Mouse (Mus musculus) megakaryocyte-erythroid progenitor cell, adult 5-6 weeks (primary cell): ENCODE results near the gene Bcar3. TPM values are rescaled to one million over a fixed set of nuclear protein-coding genes. Genes with fewer than 3 reads are reported as not detected.
"Not testable (repeated sequence)": the region's sequence is repeated elsewhere in the genome, so short reads cannot be mapped to it uniquely, and the experiment has no call there.

Source experiments
- ATAC-seq: replicated peaks from 2 replicates; pipeline ENCODE4 v1.8.0; 2016; ENCODE audit warnings: mild to moderate bottlenecking, inconsistent platforms; ENCODE audit not compliant: severe bottlenecking, poor library complexity, low FRiP score, low TSS enrichment
- total RNA-seq, 2 experiments: library from RNA; stranded (forward) in 1 of 2; stranded (reverse) in 1 of 2; fragments of 200-1000, 215-1000 nt in 1 of 2; fragments of >200 nt in 1 of 2; fragmentation: Nextera tagmentation in 1 of 2; gene quantifications; 2 replicates each; pipeline ENCODE4 v1.2.3; 2014 to 2017

Gene Bcar3
- total RNA-seq, 2 experiments from 2014 or later: not detected

- ATAC-seq: no peak
Observed at GRCm38 (mm10) chr3:122371646-122372341, 77.9 kb downstream of the Bcar3 start.

GRCm38 (mm10) chr3:122372617-122373016 lies 78.7 kb downstream of the Bcar3 start:
- ATAC-seq: peak; percentile 54

GRCm38 (mm10) chr3:122376011-122376410 lies 82.1 kb downstream of the Bcar3 start:
- no peak for ATAC-seq

GRCm38 (mm10) chr3:122376412-122376831 lies 82.5 kb downstream of the Bcar3 start:
- no peak for ATAC-seq

- ATAC-seq: no peak
Observed at GRCm38 (mm10) chr3:122376841-122377464, 83.0 kb downstream of the Bcar3 start.

- ATAC-seq: no peak
Observed at GRCm38 (mm10) chr3:122378634-122379033, 84.7 kb downstream of the Bcar3 start.

GRCm38 (mm10) chr3:122380776-122381175 lies 86.8 kb downstream of the Bcar3 start:
- no peak for ATAC-seq

- ATAC-seq: no peak
Observed at GRCm38 (mm10) chr3:122381591-122381990, 87.7 kb downstream of the Bcar3 start.

GRCm38 (mm10) chr3:122386444-122386843 lies 92.5 kb downstream of the Bcar3 start:
- no peak for ATAC-seq

- ATAC-seq: no peak
Observed at GRCm38 (mm10) chr3:122387771-122388170, 93.8 kb downstream of the Bcar3 start.

GRCm38 (mm10) chr3:122389972-122390371 lies 96.0 kb downstream of the Bcar3 start:
- ATAC-seq: no peak

- no peak for ATAC-seq
Observed at GRCm38 (mm10) chr3:122391098-122391497, 97.2 kb downstream of the Bcar3 start.

GRCm38 (mm10) chr3:122391816-122392215 lies 97.9 kb downstream of the Bcar3 start:
- no peak for ATAC-seq

GRCm38 (mm10) chr3:122393411-122393810 lies 99.5 kb downstream of the Bcar3 start:
- not testable (repeated sequence) for ATAC-seq

- ATAC-seq: no peak
Observed at GRCm38 (mm10) chr3:122393836-122394374, 100.0 kb downstream of the Bcar3 start.

GRCm38 (mm10) chr3:122396957-122397356 lies 103.0 kb downstream of the Bcar3 start:
- ATAC-seq: no peak

- ATAC-seq: no peak
Observed at GRCm38 (mm10) chr3:122397401-122397800, 103.5 kb downstream of the Bcar3 start.

- ATAC-seq: no peak
Observed at GRCm38 (mm10) chr3:122401011-122401410, 107.1 kb downstream of the Bcar3 start.

- no peak for ATAC-seq
Observed at GRCm38 (mm10) chr3:122402143-122402542, 108.2 kb downstream of the Bcar3 start.

GRCm38 (mm10) chr3:122403860-122404557 lies 110.1 kb downstream of the Bcar3 start:
- ATAC-seq: no peak
